Mouse (Mus musculus) hindbrain, embryonic 11.5 days (tissue): ENCODE measurements around the gene Nav1. TPM values are rescaled to one million over a fixed set of nuclear protein-coding genes. Genes with fewer than 3 reads are reported as not detected.
A peak's percentile ranks its signal among the peaks of the same experiment; 100 is the strongest.

Source experiments
- ATAC-seq: fragments of 200-750 bp; cut with Nextera tagmentation; 2 replicates; pipeline ENCODE4 v1.8.0; 2017; ENCODE audit warnings: mild to moderate bottlenecking, moderate TSS enrichment, moderate library complexity; ENCODE audit not compliant: low FRiP score
- DNase-seq: peaks from one replicate; pipeline ENCODE4 v3.0.0-alpha.2; 2015; ENCODE audit warnings: low spot score
- H3K27ac ChIP-seq: fragments of 300-500 bp; sonication (generic); 2 replicates; pipeline ENCODE4 v1.5.1; 2014; ENCODE audit warnings: mild to moderate bottlenecking, low read depth, low read length
- H3K27me3 ChIP-seq: fragments of 300-500 bp; sonication (generic); 2 replicates; pipeline ENCODE4 v1.6.1; 2014; ENCODE audit warnings: mild to moderate bottlenecking, low read length, moderate library complexity, mixed read lengths; ENCODE audit not compliant: control insufficient read depth, insufficient read depth
- H3K36me3 ChIP-seq: fragments of 300-500 bp; sonication (generic); 2 replicates; pipeline ENCODE4 v1.6.1; 2014; ENCODE audit warnings: mild to moderate bottlenecking, low read length, moderate library complexity, mixed read lengths; ENCODE audit not compliant: control insufficient read depth, insufficient read depth
- H3K4me1 ChIP-seq: fragments of 300-500 bp; sonication (generic); replicated peaks from 2 replicates; pipeline ENCODE4 v1.6.1; 2014; ENCODE audit warnings: low read length, mixed read lengths; ENCODE audit not compliant: control insufficient read depth, insufficient read depth
- H3K4me2 ChIP-seq: fragments of 300-500 bp; sonication (generic); replicated peaks from 2 replicates; pipeline ENCODE4 v1.6.1; 2014; ENCODE audit warnings: mild to moderate bottlenecking, low read depth, low read length
- H3K4me3 ChIP-seq: fragments of 300-500 bp; sonication (generic); 2 replicates; pipeline ENCODE4 v1.5.1; 2014; ENCODE audit warnings: low read depth, low read length
- H3K9ac ChIP-seq: fragments of 300-500 bp; sonication (generic); 2 replicates; pipeline ENCODE4 v1.6.1; 2014; ENCODE audit warnings: low read depth, low read length
- H3K9me3 ChIP-seq: fragments of 300-500 bp; sonication (generic); 2 replicates; pipeline ENCODE4 v1.6.1; 2016; ENCODE audit warnings: low read length; ENCODE audit not compliant: control insufficient read depth
- WGBS: fragments of 180-500 bp; shearing (Covaris S2); extraction: QIAGEN DNeasy Blood & Tissue Kit; methylation state at CpG from one replicate; pipeline ENCODE4 v1.1.7; 2014; 5-methylcytosine and 5-hydroxymethylcytosine counted together
- polyA plus RNA-seq: library from polyadenylated mRNA; unstranded; fragments of >200 nt; fragmentation: Nextera tagmentation; extraction: Ambion mirVana; gene quantifications from 2 replicates; pipeline ENCODE4 v1.2.1, GENCODE M21; 2014

Gene Nav1
- polyA plus RNA-seq, 1 experiment from 2014 or later = 21.0 TPM

- Histone ChIP-seq H3K4me3 (no peak overlapping the region), H3K9ac (no peak overlapping the region), H3K9me3 (no peaks in the 10 kb centered on the region), H3K27me3 (no peaks in the 10 kb centered on the region), H3K36me3 (no peaks in the 10 kb centered on the region), H3K4me2 (peak overlapping the region; percentile 19), H3K27ac (0 out of 2 replicates have a peak overlapping the region, but pooled peaks have one; percentile 10), H3K4me1 (peaks cover 31% of the 10 kb centered on the region)
- DNase-seq (peak; percentile 37), ATAC-seq (no peak)
- WGBS = 23% methylated on average over 7 of the region's 8 CpGs
Measured at GRCm38 (mm10) chr1:135581001-135581400, 26.1 kb downstream of the Nav1 start.

GRCm38 (mm10) chr1:135579111-135579510 is 28.0 kb downstream of the Nav1 start:
- H3K4me3 ChIP-seq = no peak overlapping the region
- no peaks in the 10 kb centered on the region for H3K27me3 ChIP-seq
- no peak overlapping the region for H3K4me2 ChIP-seq
- no peak for DNase-seq
- 40% methylated on average over 3 of the region's 3 CpGs for WGBS
- H3K36me3 ChIP-seq = no peaks in the 10 kb centered on the region
- no peak for ATAC-seq
- no peak overlapping the region for H3K27ac ChIP-seq
- H3K9me3 ChIP-seq = no peaks in the 10 kb centered on the region
- H3K9ac ChIP-seq = no peak overlapping the region
- peaks cover 28% of the 10 kb centered on the region for H3K4me1 ChIP-seq

DNA sequence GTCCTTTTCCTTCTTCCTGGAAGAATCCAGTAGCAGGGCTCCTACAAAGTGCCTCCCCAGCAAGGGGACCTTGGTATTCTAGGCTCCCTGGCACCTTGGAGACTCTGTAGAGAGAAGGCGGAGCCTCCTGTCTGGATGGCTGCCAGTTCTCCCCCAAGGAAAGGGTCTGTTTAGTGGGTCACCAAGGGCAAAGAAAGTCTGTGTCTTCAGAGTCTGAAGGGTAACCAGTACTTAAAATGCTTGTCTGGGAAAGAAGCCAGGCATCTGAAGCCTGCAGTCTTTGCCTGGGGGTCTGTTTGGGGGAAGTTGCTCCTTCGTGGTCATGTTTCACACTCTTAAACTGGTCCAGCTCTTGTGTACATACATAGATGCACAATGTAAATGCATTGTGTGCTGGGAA is 29.3 kb downstream of the Nav1 start:
- Histone ChIP-seq H3K4me1 (peaks cover 24% of the 10 kb centered on the region), H3K9me3 (no peaks in the 10 kb centered on the region), H3K4me2 (no peak overlapping the region), H3K27me3 (no peaks in the 10 kb centered on the region), H3K36me3 (no peaks in the 10 kb centered on the region), H3K4me3 (no peak overlapping the region), H3K27ac (no peak overlapping the region), H3K9ac (no peak overlapping the region)
- no peak for DNase-seq
- ATAC-seq = no peak
- 83% methylated on average over 2 of the region's 2 CpGs for WGBS

- H3K4me3 ChIP-seq = no peak overlapping the region
- ATAC-seq = no peak
- no peaks in the 10 kb centered on the region for H3K36me3 ChIP-seq
- no peaks in the 10 kb centered on the region for H3K9me3 ChIP-seq
- H3K9ac ChIP-seq = no peak overlapping the region
- DNase-seq = no peak
- peaks cover 10% of the 10 kb centered on the region for H3K4me1 ChIP-seq
- no peak overlapping the region for H3K4me2 ChIP-seq
- H3K27me3 ChIP-seq = no peaks in the 10 kb centered on the region
- no peak overlapping the region for H3K27ac ChIP-seq
- 85% methylated on average over 1 of the region's 1 CpGs for WGBS
Measured at GRCm38 (mm10) chr1:135575393-135575792, 31.7 kb downstream of the Nav1 start.

DNA sequence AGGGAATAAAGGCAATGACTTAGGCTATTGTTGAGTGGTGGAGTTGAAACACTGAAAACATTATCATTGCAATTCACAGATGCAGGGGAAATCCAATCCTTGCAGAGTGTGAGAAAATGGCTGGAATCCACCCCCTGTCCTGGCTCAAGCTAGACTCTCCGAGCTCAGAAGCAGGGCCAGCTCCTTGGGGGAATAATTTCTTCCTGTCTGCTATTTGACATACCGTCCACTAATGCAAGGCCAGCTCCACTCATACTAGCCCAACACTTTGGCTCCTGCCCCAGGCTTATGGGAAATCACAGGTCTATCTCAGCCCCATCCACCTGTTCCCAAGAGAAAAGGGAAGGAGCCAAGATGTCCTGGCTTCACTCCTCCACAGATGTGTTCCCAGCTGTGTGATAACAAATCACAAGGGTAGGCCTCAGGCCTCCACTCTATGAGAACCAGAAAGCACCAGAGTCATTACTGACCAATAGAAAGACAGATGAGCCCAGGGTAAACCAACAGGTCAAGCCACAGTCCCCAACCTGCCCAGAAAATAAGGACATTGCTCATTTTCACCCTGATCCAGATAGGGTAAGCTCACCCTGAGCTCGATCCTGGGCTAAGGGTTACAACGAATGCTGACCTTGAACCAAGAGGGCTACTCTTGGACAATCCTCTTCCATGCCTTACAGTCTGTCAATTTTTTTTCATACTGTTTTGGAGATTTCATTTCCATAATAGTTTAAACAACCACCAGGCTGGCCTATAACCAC is 32.5 kb downstream of the Nav1 start:
- Histone ChIP-seq H3K9ac (no peak overlapping the region), H3K27me3 (no peaks in the 10 kb centered on the region), H3K4me3 (no peak overlapping the region), H3K36me3 (no peaks in the 10 kb centered on the region), H3K4me2 (no peak overlapping the region), H3K9me3 (no peaks in the 10 kb centered on the region), H3K4me1 (peaks cover 7% of the 10 kb centered on the region; the same call in 1 of the 2 replicates), H3K27ac (no peak overlapping the region)
- no peak for ATAC-seq
- DNase-seq = no peak
- 82% methylated on average over 4 of the region's 4 CpGs for WGBS

GRCm38 (mm10) chr1:135572139-135572892 is 34.8 kb downstream of the Nav1 start:
- DNase-seq = no peak
- Histone ChIP-seq H3K9me3 (no peaks in the 10 kb centered on the region), H3K4me1 (no peaks in the 10 kb centered on the region; the same call in 1 of the 2 replicates), H3K4me2 (no peak overlapping the region), H3K27me3 (no peaks in the 10 kb centered on the region), H3K36me3 (no peaks in the 10 kb centered on the region), H3K9ac (no peak overlapping the region), H3K4me3 (no peak overlapping the region), H3K27ac (0 out of 2 replicates have a peak overlapping the region, but pooled peaks have one; percentile 58)
- 0 out of 2 replicates have a peak, but pooled peaks have one; percentile 19 for ATAC-seq
- WGBS = 43% methylated on average over 4 of the region's 4 CpGs

- H3K4me1 ChIP-seq = peaks cover 18% of the 10 kb centered on the region
- no peak overlapping the region for H3K27ac ChIP-seq
Measured at GRCm38 (mm10) chr1:135568087-135568486, 39.0 kb downstream of the Nav1 start.

DNA sequence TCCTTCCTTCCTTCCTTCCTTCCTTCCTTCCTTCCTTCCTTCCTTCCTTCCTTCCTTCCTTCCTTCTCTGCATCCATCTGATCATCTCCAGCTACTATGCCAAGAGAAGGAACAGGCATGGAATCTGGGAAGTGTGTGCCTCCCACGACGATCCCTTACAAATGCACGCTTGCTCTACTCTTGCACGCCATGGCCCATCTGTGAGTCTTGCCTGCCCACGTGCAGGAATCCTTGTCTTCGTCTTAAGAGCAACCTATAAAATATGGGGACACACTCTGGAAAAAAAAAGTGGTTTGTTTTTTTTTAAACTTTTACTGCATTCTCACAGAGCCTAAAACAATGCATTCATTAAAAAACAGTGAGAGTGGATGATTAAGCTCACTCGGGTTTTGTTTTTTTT is 40.5 kb downstream of the Nav1 start:
- Histone ChIP-seq H3K27me3 (no peaks in the 10 kb centered on the region), H3K36me3 (no peaks in the 10 kb centered on the region), H3K4me1 (peaks cover 18% of the 10 kb centered on the region), H3K9ac (no peak overlapping the region), H3K4me3 (no peak overlapping the region), H3K27ac (no peak overlapping the region), H3K4me2 (no peak overlapping the region), H3K9me3 (no peaks in the 10 kb centered on the region)
- ATAC-seq (no peak), DNase-seq (no peak)
- 92% methylated on average over 7 of the region's 7 CpGs for WGBS

More at GRCm38 (mm10) chr1:135568087-135568486, 39.0 kb downstream of the Nav1 start:
- 78% methylated on average over 8 of the region's 8 CpGs for WGBS
- DNase-seq (no peak), ATAC-seq (no peak)
- no peak overlapping the region for H3K4me2 ChIP-seq
- no peaks in the 10 kb centered on the region for H3K27me3 ChIP-seq
- H3K36me3 ChIP-seq = no peaks in the 10 kb centered on the region
- no peaks in the 10 kb centered on the region for H3K9me3 ChIP-seq
- H3K4me3 ChIP-seq = no peak overlapping the region
- no peak overlapping the region for H3K9ac ChIP-seq
